Mouse (Mus musculus): Measurements from ENCODE around the gene Gm42906. TPM values are rescaled to one million over a fixed set of nuclear protein-coding genes. Genes with fewer than 3 reads are reported as not detected.

Gm42906 gene
- polyA plus RNA-seq (2012; rRNA removed), result not detected in 2 replicates

GRCm38 (mm10) chr5:151428113-151428756, at the start of gene Gm42906:
Gene Gm42906 (minus strand): TSS chr5:151428163.
- TF ChIP-seq CTCF (conservative IDR thresholded peaks at IDR 0.05; ENCODE audit: insufficient read depth, insufficient read length, low read depth, low read length), result no peak
- TF ChIP-seq POLR2A (IDR thresholded peaks at IDR 0.05; ENCODE audit: low read depth, low read length), result no peak
- H3K27ac ChIP-seq (ENCODE audit: insufficient read depth, low read depth, low read length), result no peak within 1 kb of the TSS
- H3K27me3 ChIP-seq (replicated peaks; ENCODE audit: control insufficient read depth, insufficient read depth, low read length), result no peaks in the 10 kb centered on the region; the same call in 1 of the 2 replicates
- H3K36me3 ChIP-seq (ENCODE audit: control insufficient read depth, insufficient read depth, low read length), result no peaks in the 10 kb centered on the region
- 55% methylated on average over 3 of the region's 3 CpGs for WGBS
- no peak for DNase-seq
- H3K4me3 ChIP-seq (ENCODE audit: insufficient read depth, low read depth, low read length), result no peak within 1 kb of the TSS
- no peaks in the 10 kb centered on the region for H3K4me1 ChIP-seq (ENCODE audit: control insufficient read depth, insufficient read depth, low read length)

- H3K27me3 ChIP-seq (replicated peaks; ENCODE audit: control insufficient read depth, insufficient read depth, low read length), result no peaks in the 10 kb centered on the region
- no peak overlapping the region for H3K4me3 ChIP-seq (ENCODE audit: insufficient read depth, low read depth, low read length)
- no peaks in the 10 kb centered on the region for H3K4me1 ChIP-seq (ENCODE audit: control insufficient read depth, insufficient read depth, low read length)
- no peaks in the 10 kb centered on the region for H3K36me3 ChIP-seq (ENCODE audit: control insufficient read depth, insufficient read depth, low read length)
- no peak overlapping the region for H3K27ac ChIP-seq (ENCODE audit: insufficient read depth, low read depth, low read length)
- DNase-seq, result peak; percentile 10
- TF ChIP-seq POLR2A (IDR thresholded peaks at IDR 0.05; ENCODE audit: low read depth, low read length), result no peak
- TF ChIP-seq CTCF (conservative IDR thresholded peaks at IDR 0.05; ENCODE audit: insufficient read depth, insufficient read length, low read depth, low read length), result no peak
Observed at GRCm38 (mm10) chr5:151445695-151446094, 17.7 kb upstream of the Gm42906 start.

GRCm38 (mm10) chr5:151435106-151435505, 7.1 kb upstream of the Gm42906 start:
- no peak for TF ChIP-seq CTCF (conservative IDR thresholded peaks at IDR 0.05; ENCODE audit: insufficient read depth, insufficient read length, low read depth, low read length)
- TF ChIP-seq POLR2A (IDR thresholded peaks at IDR 0.05; ENCODE audit: low read depth, low read length), result no peak
- DNase-seq, result no peak
- no peak overlapping the region for H3K27ac ChIP-seq (ENCODE audit: insufficient read depth, low read depth, low read length)
- H3K4me1 ChIP-seq (ENCODE audit: control insufficient read depth, insufficient read depth, low read length), result no peaks in the 10 kb centered on the region
- H3K4me3 ChIP-seq (ENCODE audit: insufficient read depth, low read depth, low read length), result no peak overlapping the region
- H3K36me3 ChIP-seq (ENCODE audit: control insufficient read depth, insufficient read depth, low read length), result no peaks in the 10 kb centered on the region
- H3K27me3 ChIP-seq (replicated peaks; ENCODE audit: control insufficient read depth, insufficient read depth, low read length), result no peaks in the 10 kb centered on the region

GRCm38 (mm10) chr5:151426466-151426865, 1.5 kb downstream of the Gm42906 start:
- TF ChIP-seq CTCF (conservative IDR thresholded peaks at IDR 0.05; ENCODE audit: insufficient read depth, insufficient read length, low read depth, low read length), result no peak
- no peak for TF ChIP-seq POLR2A (IDR thresholded peaks at IDR 0.05; ENCODE audit: low read depth, low read length)
- no peak overlapping the region for H3K4me3 ChIP-seq (ENCODE audit: insufficient read depth, low read depth, low read length)
- H3K27ac ChIP-seq (ENCODE audit: insufficient read depth, low read depth, low read length), result no peak overlapping the region
- H3K4me1 ChIP-seq (ENCODE audit: control insufficient read depth, insufficient read depth, low read length), result no peaks in the 10 kb centered on the region
- WGBS, result 65% methylated on average over 3 of the region's 3 CpGs
- H3K36me3 ChIP-seq (ENCODE audit: control insufficient read depth, insufficient read depth, low read length), result no peaks in the 10 kb centered on the region
- no peak for DNase-seq
- H3K27me3 ChIP-seq (replicated peaks; ENCODE audit: control insufficient read depth, insufficient read depth, low read length), result no peaks in the 10 kb centered on the region; the same call in 1 of the 2 replicates

- no peak overlapping the region for H3K4me3 ChIP-seq (ENCODE audit: insufficient read depth, low read depth, low read length)
- no peak overlapping the region for H3K27ac ChIP-seq (ENCODE audit: insufficient read depth, low read depth, low read length)
- DNase-seq, result no peak
- no peak for TF ChIP-seq CTCF (conservative IDR thresholded peaks at IDR 0.05; ENCODE audit: insufficient read depth, insufficient read length, low read depth, low read length)
- TF ChIP-seq POLR2A (IDR thresholded peaks at IDR 0.05; ENCODE audit: low read depth, low read length), result no peak
- H3K27me3 ChIP-seq (replicated peaks; ENCODE audit: control insufficient read depth, insufficient read depth, low read length), result no peaks in the 10 kb centered on the region; the same call in 1 of the 2 replicates
- no peaks in the 10 kb centered on the region for H3K36me3 ChIP-seq (ENCODE audit: control insufficient read depth, insufficient read depth, low read length)
- H3K4me1 ChIP-seq (ENCODE audit: control insufficient read depth, insufficient read depth, low read length), result no peaks in the 10 kb centered on the region
- 96% methylated on average over 6 of the region's 6 CpGs for WGBS
Observed at GRCm38 (mm10) chr5:151422692-151423091, 5.3 kb downstream of the Gm42906 start.

- no peak for DNase-seq
- TF ChIP-seq CTCF (conservative IDR thresholded peaks at IDR 0.05; ENCODE audit: insufficient read depth, insufficient read length, low read depth, low read length) (no peak), POLR2A (IDR thresholded peaks at IDR 0.05; ENCODE audit: low read depth, low read length) (no peak)
Observed at GRCm38 (mm10) chr5:151421859-151422258, 6.1 kb downstream of the Gm42906 start.

GRCm38 (mm10) chr5:151418551-151418950, 9.4 kb downstream of the Gm42906 start:
- TF ChIP-seq POLR2A (IDR thresholded peaks at IDR 0.05; ENCODE audit: low read depth, low read length), result no peak
- no peak for TF ChIP-seq CTCF (conservative IDR thresholded peaks at IDR 0.05; ENCODE audit: insufficient read depth, insufficient read length, low read depth, low read length)
- Histone ChIP-seq H3K27me3 (replicated peaks; ENCODE audit: control insufficient read depth, insufficient read depth, low read length) (no peaks in the 10 kb centered on the region), H3K36me3 (ENCODE audit: control insufficient read depth, insufficient read depth, low read length) (no peaks in the 10 kb centered on the region), H3K4me3 (ENCODE audit: insufficient read depth, low read depth, low read length) (no peak overlapping the region), H3K4me1 (ENCODE audit: control insufficient read depth, insufficient read depth, low read length) (no peaks in the 10 kb centered on the region), H3K27ac (ENCODE audit: insufficient read depth, low read depth, low read length) (no peak overlapping the region)
- 95% methylated on average over 2 of the region's 2 CpGs for WGBS
- DNase-seq, result no peak

More at GRCm38 (mm10) chr5:151421859-151422258, 6.1 kb downstream of the Gm42906 start:
- Histone ChIP-seq H3K4me3 (ENCODE audit: insufficient read depth, low read depth, low read length) (no peak overlapping the region), H3K36me3 (ENCODE audit: control insufficient read depth, insufficient read depth, low read length) (no peaks in the 10 kb centered on the region), H3K27me3 (replicated peaks; ENCODE audit: control insufficient read depth, insufficient read depth, low read length) (no peaks in the 10 kb centered on the region; the same call in 1 of the 2 replicates), H3K4me1 (ENCODE audit: control insufficient read depth, insufficient read depth, low read length) (no peaks in the 10 kb centered on the region), H3K27ac (ENCODE audit: insufficient read depth, low read depth, low read length) (no peak overlapping the region)
- WGBS, result 44% methylated on average over 7 of the region's 7 CpGs
